Mouse (Mus musculus) brain, embryonic 14.5 days (tissue): ENCODE measurements at regions not wholly inside any gene's neighbourhood (a gene's known extent, or its start where the extent isn't known, plus 50 kb on each side); places are given as distances from the start of the nearest gene placed in this dataset.

Experiments
- CTCF ChIP-seq: fragments of 200-500 bp; IDR thresholded peaks from 2 replicates; pipeline ENCODE4 v1.5.1; 2012; ENCODE audit warnings: inconsistent platforms, mild to moderate bottlenecking, moderate library complexity, borderline replicate concordance; ENCODE audit not compliant: insufficient read depth, insufficient read length; ENCODE audit errors: extremely low read depth
- POLR2A ChIP-seq: fragments of 200-500 bp; IDR thresholded peaks from 2 replicates; pipeline ENCODE4 v1.6.1; 2012; ENCODE audit warnings: mild to moderate bottlenecking, inconsistent platforms, borderline replicate concordance; ENCODE audit not compliant: poor library complexity, insufficient read depth, insufficient read length, severe bottlenecking; ENCODE audit errors: extremely low read depth

DNA sequence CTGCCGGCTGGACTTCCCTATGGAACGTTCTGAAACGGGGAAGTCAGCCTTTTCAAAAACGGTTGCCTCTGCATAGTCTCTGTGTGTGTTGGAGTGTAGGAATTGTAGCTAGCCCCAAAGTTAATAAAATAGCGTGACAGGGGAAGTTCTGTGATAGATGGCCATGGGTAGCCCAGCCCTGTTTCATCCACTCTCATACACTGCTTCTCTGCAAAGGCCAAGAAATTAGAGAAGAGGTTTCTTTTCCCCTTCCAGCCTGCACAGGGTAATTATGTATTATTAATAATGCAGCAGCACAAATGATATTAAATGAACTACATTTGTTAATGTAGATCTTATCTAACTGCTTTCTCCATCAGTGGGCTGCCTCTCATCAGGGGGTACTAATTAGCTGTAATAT is 311.4 kb downstream of the Ttll7 start:
- no peak for TF ChIP-seq POLR2A
- no peak for TF ChIP-seq CTCF
